Mouse (Mus musculus) midbrain, postnatal 0 days (tissue): ENCODE data around the gene Bcar3. TPM values are rescaled to one million over a fixed set of nuclear protein-coding genes. Genes with fewer than 3 reads are reported as not detected.
A peak's percentile ranks its signal among the peaks of the same experiment; 100 is the strongest.

ENCODE experiments used
- ATAC-seq: fragments of 200-750 bp; cut with Nextera tagmentation; 2 replicates; pipeline ENCODE4 v1.8.0; 2017; ENCODE audit warnings: moderate number of reproducible peaks, mild to moderate bottlenecking, moderate TSS enrichment, moderate library complexity; ENCODE audit not compliant: low FRiP score
- DNase-seq: peaks from one replicate; pipeline ENCODE4 v3.0.0-alpha.2; 2015; ENCODE audit warnings: low spot score
- H3K27ac ChIP-seq: fragments of 300-500 bp; sonication (generic); 2 replicates; pipeline ENCODE4 v1.5.1; 2014; ENCODE audit warnings: low read depth, mild to moderate bottlenecking, low read length, mixed read lengths
- H3K27me3 ChIP-seq: fragments of 300-500 bp; sonication (generic); 2 replicates; pipeline ENCODE4 v1.6.1; 2014; ENCODE audit warnings: low read length, control low read depth, mixed read lengths; ENCODE audit not compliant: insufficient read depth
- H3K36me3 ChIP-seq: fragments of 300-500 bp; sonication (generic); 2 replicates; pipeline ENCODE4 v1.6.1; 2014; ENCODE audit warnings: low read length, control low read depth, mixed read lengths; ENCODE audit not compliant: insufficient read depth
- H3K4me1 ChIP-seq: fragments of 300-500 bp; sonication (generic); 2 replicates; pipeline ENCODE4 v1.6.1; 2014; ENCODE audit warnings: mild to moderate bottlenecking, control low read depth, antibody characterized with exemption, low read length, mixed read lengths; ENCODE audit not compliant: insufficient read depth
- H3K4me2 ChIP-seq: fragments of 300-500 bp; sonication (generic); 2 replicates; pipeline ENCODE4 v1.6.1; 2014; ENCODE audit warnings: low read depth, mild to moderate bottlenecking, low read length, mixed read lengths; ENCODE audit not compliant: poor library complexity, severe bottlenecking
- H3K4me3 ChIP-seq: fragments of 300-500 bp; sonication (generic); 2 replicates; pipeline ENCODE4 v1.5.1; 2014; ENCODE audit warnings: low read depth, mild to moderate bottlenecking, low read length, moderate library complexity
- H3K9ac ChIP-seq: fragments of 300-500 bp; sonication (generic); replicated peaks from 2 replicates; pipeline ENCODE4 v1.6.1; 2014; ENCODE audit warnings: mild to moderate bottlenecking, low read length, moderate library complexity, mixed read lengths; ENCODE audit not compliant: poor library complexity, severe bottlenecking
- H3K9me3 ChIP-seq: fragments of 300-500 bp; sonication (generic); 2 replicates; pipeline ENCODE4 v1.6.1; 2016; ENCODE audit warnings: low read length, control low read depth
- CTCF ChIP-seq: IDR thresholded peaks from 2 replicates; pipeline ENCODE4 v1.5.1; 2016; ENCODE audit warnings: antibody characterized with exemption, mild to moderate bottlenecking
- WGBS: fragments of 180-500 bp; shearing (Covaris S2); extraction: QIAGEN DNeasy Blood & Tissue Kit; methylation state at CpG from one replicate; pipeline ENCODE4 v1.1.7; 2014; 5-methylcytosine and 5-hydroxymethylcytosine counted together
- polyA plus RNA-seq: library from polyadenylated mRNA; unstranded; fragments of >200 nt; fragmentation: Nextera tagmentation; extraction: Ambion mirVana; gene quantifications from 2 replicates; pipeline ENCODE4 v1.2.1, GENCODE M21; 2015
- total RNA-seq: library from RNA; depleted of rRNA; stranded (reverse); fragments of >200 nt; gene quantifications from 2 replicates; pipeline ENCODE4 v1.2.3, GENCODE M21; 2014

Gene Bcar3
- total and polyA plus RNA-seq, 2 experiments from 2014 or later = 6.0 to 27.2 TPM

- Histone ChIP-seq H3K9ac (no peak overlapping the region), H3K27ac (no peak overlapping the region), H3K4me3 (no peak overlapping the region), H3K4me1 (no peaks in the 10 kb centered on the region), H3K9me3 (no peaks in the 10 kb centered on the region), H3K4me2 (no peak overlapping the region), H3K27me3 (no peaks in the 10 kb centered on the region), H3K36me3 (no peaks in the 10 kb centered on the region)
- ATAC-seq = no peak
- no peak for DNase-seq
- 93% methylated on average over 12 of the region's 12 CpGs for WGBS
- TF ChIP-seq CTCF = no peak
Measured at GRCm38 (mm10) chr3:122393836-122394374, 100.0 kb downstream of the Bcar3 start.

- no peak overlapping the region for H3K27ac ChIP-seq
- ATAC-seq (peak; percentile 10; the same call in 1 of the 2 replicates), DNase-seq (no peak)
- H3K4me1 ChIP-seq = no peaks in the 10 kb centered on the region
- H3K9me3 ChIP-seq = no peaks in the 10 kb centered on the region
- 75% methylated on average over 4 of the region's 4 CpGs for whole genome bisulfite sequencing
- no peaks in the 10 kb centered on the region for H3K27me3 ChIP-seq
- no peaks in the 10 kb centered on the region for H3K36me3 ChIP-seq
- no peak for TF ChIP-seq CTCF
- H3K9ac ChIP-seq = no peak overlapping the region
- no peak overlapping the region for H3K4me3 ChIP-seq
- H3K4me2 ChIP-seq = no peak overlapping the region
Measured at GRCm38 (mm10) chr3:122396957-122397356, 103.0 kb downstream of the Bcar3 start.

DNA sequence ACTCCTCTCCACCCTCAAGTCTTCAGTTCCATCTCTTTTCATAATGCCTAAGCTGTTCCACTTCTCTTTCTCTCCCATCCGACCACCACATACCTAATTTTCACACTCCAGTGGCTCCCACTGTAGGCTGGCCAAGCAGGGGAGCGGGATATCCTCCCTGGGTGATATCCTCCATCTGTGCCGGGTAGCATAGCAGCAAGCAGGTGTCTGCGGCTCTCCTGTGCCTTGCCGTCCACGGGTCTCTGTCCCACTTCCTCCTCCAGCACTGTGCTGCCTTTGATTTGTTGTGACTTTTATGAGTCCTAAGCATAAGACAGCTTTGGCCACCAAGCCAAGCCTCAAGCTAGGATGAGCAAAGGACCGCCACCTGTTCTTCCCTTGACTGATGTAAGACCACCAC lies 103.5 kb downstream of the Bcar3 start:
- no peak for DNase-seq
- Histone ChIP-seq H3K9ac (no peak overlapping the region), H3K27me3 (no peaks in the 10 kb centered on the region), H3K9me3 (no peaks in the 10 kb centered on the region), H3K27ac (no peak overlapping the region), H3K4me2 (no peak overlapping the region), H3K4me3 (no peak overlapping the region), H3K4me1 (no peaks in the 10 kb centered on the region), H3K36me3 (no peaks in the 10 kb centered on the region)
- WGBS = 78% methylated on average over 7 of the region's 7 CpGs
- TF ChIP-seq CTCF = no peak
- no peak for ATAC-seq

GRCm38 (mm10) chr3:122401011-122401410 lies 107.1 kb downstream of the Bcar3 start:
- H3K9ac ChIP-seq = no peak overlapping the region

DNA sequence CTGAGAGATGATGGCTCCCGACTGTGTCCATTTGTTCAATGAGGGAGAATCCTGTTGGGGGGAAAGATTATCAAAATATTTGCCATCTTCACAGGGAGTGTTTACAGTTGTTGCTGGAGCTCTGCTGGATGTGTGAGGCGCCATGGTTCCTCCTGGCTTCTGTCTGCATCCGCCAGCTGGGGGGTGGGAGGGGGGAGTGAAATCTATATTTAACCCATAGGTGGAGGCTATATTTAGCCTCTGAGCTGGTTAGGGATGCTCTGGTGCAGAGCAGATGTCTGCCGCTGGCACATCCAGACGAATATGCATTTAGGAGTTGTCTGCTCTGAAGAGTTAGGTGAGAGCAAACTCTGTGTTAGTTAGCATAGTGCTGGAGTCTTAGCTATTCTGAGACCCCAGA lies 108.2 kb downstream of the Bcar3 start:
- H3K27ac ChIP-seq = no peak overlapping the region
- DNase-seq = no peak
- WGBS = 60% methylated on average over 5 of the region's 5 CpGs
- H3K36me3 ChIP-seq = no peaks in the 10 kb centered on the region
- H3K4me3 ChIP-seq = no peak overlapping the region
- ATAC-seq = no peak
- no peak overlapping the region for H3K4me2 ChIP-seq
- TF ChIP-seq CTCF = no peak
- no peaks in the 10 kb centered on the region for H3K9me3 ChIP-seq
- no peak overlapping the region for H3K9ac ChIP-seq
- no peaks in the 10 kb centered on the region for H3K4me1 ChIP-seq
- no peaks in the 10 kb centered on the region for H3K27me3 ChIP-seq

More at GRCm38 (mm10) chr3:122401011-122401410, 107.1 kb downstream of the Bcar3 start:
- WGBS = 94% methylated on average over 2 of the region's 2 CpGs
- Histone ChIP-seq H3K9me3 (no peaks in the 10 kb centered on the region), H3K27me3 (no peaks in the 10 kb centered on the region), H3K4me2 (no peak overlapping the region), H3K4me1 (no peaks in the 10 kb centered on the region), H3K27ac (no peak overlapping the region), H3K4me3 (no peak overlapping the region), H3K36me3 (no peaks in the 10 kb centered on the region)
- DNase-seq (no peak), ATAC-seq (no peak)
- no peak for TF ChIP-seq CTCF

- Histone ChIP-seq H3K4me1 (no peaks in the 10 kb centered on the region), H3K27me3 (no peaks in the 10 kb centered on the region), H3K9me3 (no peaks in the 10 kb centered on the region), H3K9ac (no peak overlapping the region), H3K36me3 (no peaks in the 10 kb centered on the region), H3K4me3 (no peak overlapping the region), H3K4me2 (no peak overlapping the region), H3K27ac (no peak overlapping the region)
- ATAC-seq (no peak), DNase-seq (no peak)
- no peak for TF ChIP-seq CTCF
- WGBS = 81% methylated on average over 9 of the region's 9 CpGs
Measured at GRCm38 (mm10) chr3:122403860-122404557, 110.1 kb downstream of the Bcar3 start.
